Mouse (Mus musculus) myocyte (in vitro differentiated cells): ENCODE data around the gene Kpnb1. TPM values are rescaled to one million over a fixed set of nuclear protein-coding genes. Genes with fewer than 3 reads are reported as not detected.

Source experiments
- H3K27me3 ChIP-seq: one replicate; pipeline ENCODE4 v1.6.1; 2011; ENCODE audit not compliant: control insufficient read depth, insufficient read depth, insufficient read length
- H3K36me3 ChIP-seq: one replicate; pipeline ENCODE4 v1.6.1; 2011; ENCODE audit not compliant: control insufficient read depth, insufficient read depth
- H3K4me2 ChIP-seq: one replicate; pipeline ENCODE4 v1.6.1; 2011; ENCODE audit warnings: low read depth, control low read depth
- H3K4me3 ChIP-seq: one replicate; pipeline ENCODE4 v1.5.1; 2011; ENCODE audit warnings: mild to moderate bottlenecking, control low read depth, moderate library complexity
- H3K79me2 ChIP-seq: one replicate; pipeline ENCODE4 v1.6.1; 2011; ENCODE audit not compliant: control insufficient read depth, insufficient read depth
- H3ac ChIP-seq: one replicate; pipeline ENCODE4 v1.6.1; 2011; ENCODE audit not compliant: control insufficient read depth, insufficient read length
- CEBPB ChIP-seq: IDR thresholded peaks from 2 replicates; pipeline ENCODE4 v1.6.1; 2011; ENCODE audit warnings: mild to moderate bottlenecking, moderate library complexity; ENCODE audit not compliant: poor library complexity, insufficient read depth, severe bottlenecking
- E2F4 ChIP-seq: IDR thresholded peaks from one replicate; pipeline ENCODE4 v1.6.1; 2011; ENCODE audit warnings: mild to moderate bottlenecking, control low read depth, moderate library complexity; ENCODE audit not compliant: insufficient read depth
- MAX ChIP-seq: IDR thresholded peaks from one replicate; pipeline ENCODE4 v1.6.1; 2011; ENCODE audit warnings: low read depth, mild to moderate bottlenecking, control low read depth
- MYOD1 ChIP-seq, 3 experiments: IDR thresholded peaks; one replicate each; pipeline ENCODE4 v1.6.1; 2011; ENCODE audit warnings: control low read depth in 2 of 3, low read depth in 2 of 3, mild to moderate bottlenecking in 2 of 3, moderate library complexity in 1 of 3; ENCODE audit not compliant: insufficient read length in 2 of 3, control insufficient read depth in 1 of 3
- MYOG ChIP-seq, 3 experiments: IDR thresholded peaks; one replicate each; pipeline ENCODE4 v1.6.1; 2011; ENCODE audit warnings: control low read depth in 2 of 3, low read depth in 2 of 3, mild to moderate bottlenecking in 2 of 3; ENCODE audit not compliant: insufficient read length in 2 of 3, control insufficient read depth in 1 of 3, insufficient read depth in 1 of 3
- POLR2A ChIP-seq: IDR thresholded peaks from one replicate; pipeline ENCODE4 v1.6.1; 2011; ENCODE audit warnings: low read depth, mild to moderate bottlenecking, control low read depth, moderate library complexity; ENCODE audit not compliant: insufficient read length
- POLR2AphosphoS2 ChIP-seq: IDR thresholded peaks from one replicate; pipeline ENCODE4 v1.6.1; 2011; ENCODE audit warnings: low read depth, control low read depth; ENCODE audit not compliant: insufficient read length
- REST ChIP-seq: IDR thresholded peaks from one replicate; pipeline ENCODE4 v1.6.1; 2011; ENCODE audit warnings: mild to moderate bottlenecking, control low read depth, moderate library complexity; ENCODE audit not compliant: insufficient read depth, insufficient read length
- SRF ChIP-seq: IDR thresholded peaks from one replicate; pipeline ENCODE4 v1.6.1; 2011; ENCODE audit warnings: low read depth; ENCODE audit not compliant: control insufficient read depth, insufficient read length
- TCF12 ChIP-seq: IDR thresholded peaks from one replicate; pipeline ENCODE4 v1.6.1; 2011; ENCODE audit warnings: mild to moderate bottlenecking, control low read depth; ENCODE audit not compliant: poor library complexity, insufficient read depth, severe bottlenecking
- TCF3 ChIP-seq: IDR thresholded peaks from one replicate; pipeline ENCODE4 v1.6.1; 2011; ENCODE audit warnings: low read depth, control low read depth; ENCODE audit not compliant: insufficient read length
- USF1 ChIP-seq: IDR thresholded peaks from one replicate; pipeline ENCODE4 v1.6.1; 2011; ENCODE audit warnings: low read depth, mild to moderate bottlenecking, control low read depth, moderate library complexity
- polyA plus RNA-seq: library from polyadenylated mRNA; unstranded; fragments of >200 nt; fragmentation: generic; extraction: Trizol; gene quantifications from one replicate; pipeline ENCODE4 v1.2.1, GENCODE M21; 2012; ENCODE audit warnings: missing spikeins

Kpnb1 gene
- polyA plus RNA-seq, 1 experiment = 103 TPM

DNA sequence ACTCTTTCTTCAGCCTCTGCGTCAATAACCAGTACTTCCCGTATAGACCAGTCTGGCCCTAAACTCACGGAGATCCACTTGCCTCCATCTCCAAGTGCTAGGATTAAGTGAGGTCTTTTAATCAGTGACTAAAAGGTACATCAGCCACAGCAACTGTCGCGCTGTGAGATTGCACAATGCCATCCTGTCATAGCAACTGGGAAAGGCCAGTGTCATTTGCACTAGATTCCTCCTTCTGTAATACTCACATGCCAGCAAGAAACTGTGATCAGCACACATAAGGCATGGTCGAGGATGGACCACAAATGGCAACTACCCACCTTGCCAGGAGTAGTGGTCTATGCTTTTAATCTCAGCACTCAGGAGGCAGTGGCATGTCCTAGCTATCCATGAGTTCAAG, 11.8 kb upstream of the Kpnb1 start:
- Histone ChIP-seq H3K79me2 (no peaks in the 10 kb centered on the region), H3K4me2 (no peak overlapping the region), H3K27me3 (no peaks in the 10 kb centered on the region), H3K36me3 (no peaks in the 10 kb centered on the region), H3ac (no peak overlapping the region), H3K4me3 (no peak overlapping the region)
- TF ChIP-seq USF1 = no peak
- TF ChIP-seq TCF12 = no peak
- TF ChIP-seq POLR2A = no peak
- TF ChIP-seq TCF3 = no peak
- TF ChIP-seq CEBPB = no peak
- no peak for TF ChIP-seq REST
- TF ChIP-seq E2F4 = no peak
- no peak for TF ChIP-seq MYOG (IDR thresholded peaks at IDR 0.05; ENCODE audit: control insufficient read depth in 1 of 3, insufficient read depth in 1 of 3, insufficient read length in 2 of 3, low read depth in 2 of 3)
- no peak for TF ChIP-seq MAX
- no peak for TF ChIP-seq SRF
- TF ChIP-seq MYOD1 (IDR thresholded peaks at IDR 0.05; ENCODE audit: control insufficient read depth in 1 of 3, insufficient read length in 2 of 3, low read depth in 2 of 3) = no peak
- TF ChIP-seq POLR2AphosphoS2 = no peak

DNA sequence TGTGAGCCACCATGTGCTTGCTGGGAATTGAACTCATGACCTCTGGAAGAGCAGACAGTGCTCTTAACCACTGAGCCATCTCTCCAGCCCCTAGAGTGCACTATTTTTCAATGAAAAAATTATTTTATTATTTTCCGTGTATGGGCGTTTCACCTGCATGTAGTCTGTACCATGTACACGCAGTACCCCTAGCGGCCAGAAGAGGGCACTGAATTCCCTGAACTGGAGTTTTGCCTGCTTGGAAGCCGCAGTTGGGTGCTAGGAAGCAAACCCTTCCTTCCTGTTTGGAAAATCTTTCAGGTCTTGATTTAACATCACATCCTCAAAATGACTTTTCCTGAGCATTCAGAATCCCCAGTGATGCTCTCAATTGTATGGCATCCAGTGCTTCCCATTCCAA, 10.9 kb upstream of the Kpnb1 start:
- Histone ChIP-seq H3K79me2 (no peaks in the 10 kb centered on the region), H3K27me3 (no peaks in the 10 kb centered on the region), H3K36me3 (no peaks in the 10 kb centered on the region), H3K4me2 (no peak overlapping the region), H3K4me3 (no peak overlapping the region), H3ac (no peak overlapping the region)
- TF ChIP-seq MYOD1 (IDR thresholded peaks at IDR 0.05; ENCODE audit: control insufficient read depth in 1 of 3, insufficient read length in 2 of 3, low read depth in 2 of 3) (no peak), POLR2A (no peak), REST (no peak), MAX (no peak), USF1 (no peak), E2F4 (no peak), SRF (no peak), TCF12 (no peak), TCF3 (no peak), MYOG (IDR thresholded peaks at IDR 0.05; ENCODE audit: control insufficient read depth in 1 of 3, insufficient read depth in 1 of 3, insufficient read length in 2 of 3, low read depth in 2 of 3) (no peak), POLR2AphosphoS2 (no peak), CEBPB (no peak)

DNA sequence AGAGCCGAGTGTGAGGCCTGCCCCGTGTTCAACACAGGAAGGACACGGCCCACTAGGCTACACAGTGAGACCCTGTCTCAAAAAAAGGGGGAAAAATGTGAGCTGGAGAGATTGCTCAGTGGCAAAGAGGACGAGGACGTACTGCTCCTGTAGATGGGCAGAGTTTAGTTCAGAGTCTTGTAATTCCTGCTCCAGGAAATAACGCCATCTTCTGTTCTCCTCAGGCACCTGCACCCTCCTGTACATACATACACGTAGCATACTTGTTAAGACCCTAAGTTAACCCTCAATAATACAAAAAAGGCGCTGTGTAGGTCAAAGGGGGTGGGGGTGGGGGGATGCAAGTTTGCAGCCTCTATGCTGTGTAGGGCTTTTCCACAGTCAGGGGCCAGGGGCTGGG, 9.3 kb upstream of the Kpnb1 start:
- Histone ChIP-seq H3K4me3 (no peak overlapping the region), H3K79me2 (no peaks in the 10 kb centered on the region), H3K27me3 (no peaks in the 10 kb centered on the region), H3K4me2 (no peak overlapping the region), H3K36me3 (no peaks in the 10 kb centered on the region), H3ac (no peak overlapping the region)
- no peak for TF ChIP-seq TCF12
- TF ChIP-seq MAX = no peak
- TF ChIP-seq POLR2A = no peak

DNA sequence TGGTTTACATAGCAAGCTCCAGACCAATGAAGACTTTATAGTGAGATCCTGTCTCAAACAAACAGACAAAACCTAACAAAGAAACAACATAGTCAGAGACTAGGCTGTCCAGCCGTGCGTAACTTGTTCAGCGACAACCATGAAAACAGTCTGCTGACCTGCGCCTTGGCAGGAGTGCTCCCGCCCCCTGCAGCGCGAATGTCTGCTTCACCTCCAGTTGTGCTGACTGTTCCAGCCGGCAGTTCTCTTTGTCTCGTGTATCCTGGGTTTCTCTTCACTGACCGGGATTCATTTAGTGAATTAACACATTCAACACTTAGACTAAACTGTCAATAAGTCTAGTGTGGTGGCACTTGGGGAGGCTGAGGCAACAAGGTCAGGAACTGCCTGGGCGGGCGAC, 8.9 kb upstream of the Kpnb1 start:
- Histone ChIP-seq H3K36me3 (no peaks in the 10 kb centered on the region), H3K79me2 (no peaks in the 10 kb centered on the region), H3K4me2 (no peak overlapping the region), H3ac (no peak overlapping the region), H3K4me3 (no peak overlapping the region), H3K27me3 (no peaks in the 10 kb centered on the region)
- TF ChIP-seq POLR2A = no peak
- no peak for TF ChIP-seq SRF
- TF ChIP-seq CEBPB = no peak
- TF ChIP-seq POLR2AphosphoS2 = no peak
- TF ChIP-seq TCF3 = no peak
- TF ChIP-seq E2F4 = no peak
- no peak for TF ChIP-seq USF1
- no peak for TF ChIP-seq MYOG (IDR thresholded peaks at IDR 0.05; ENCODE audit: control insufficient read depth in 1 of 3, insufficient read depth in 1 of 3, insufficient read length in 2 of 3, low read depth in 2 of 3)
- no peak for TF ChIP-seq TCF12
- TF ChIP-seq MYOD1 (IDR thresholded peaks at IDR 0.05; ENCODE audit: control insufficient read depth in 1 of 3, insufficient read length in 2 of 3, low read depth in 2 of 3) = no peak
- TF ChIP-seq REST = no peak
- TF ChIP-seq MAX = no peak

DNA sequence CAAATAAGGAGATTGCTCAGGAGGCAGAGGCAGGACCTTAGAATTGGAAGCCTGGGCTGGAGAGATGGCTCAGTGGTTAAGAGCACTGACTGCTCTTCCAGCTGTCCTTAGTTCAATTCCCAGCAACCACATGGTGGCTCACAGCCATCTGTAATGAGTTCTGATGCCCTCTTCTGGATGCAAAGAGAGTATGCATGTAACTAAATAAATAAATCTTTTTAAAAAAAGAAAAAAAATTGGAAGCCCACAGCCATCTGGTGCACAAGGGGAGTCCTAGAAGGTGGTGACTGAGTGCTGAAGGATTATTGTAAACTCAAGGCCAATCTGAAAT, 4.9 kb upstream of the Kpnb1 start:
- H3K4me2 ChIP-seq = no peak overlapping the region

More for the DNA sequence above, 4.9 kb upstream of the Kpnb1 start:
- no peaks in the 10 kb centered on the region for H3K36me3 ChIP-seq
- H3K79me2 ChIP-seq = peaks cover 11% of the 10 kb centered on the region
- no peaks in the 10 kb centered on the region for H3K27me3 ChIP-seq
- H3K4me3 ChIP-seq = no peak overlapping the region
- no peak overlapping the region for H3ac ChIP-seq
- TF ChIP-seq CEBPB = no peak
- no peak for TF ChIP-seq E2F4
- no peak for TF ChIP-seq POLR2AphosphoS2
- no peak for TF ChIP-seq USF1
- no peak for TF ChIP-seq REST
